Mouse (Mus musculus) olfactory bulb, adult 2 months (tissue): ENCODE data around the gene Cog6.

Experiments
- CTCF ChIP-seq: fragments of 200-500 bp; IDR thresholded peaks from 2 replicates; pipeline ENCODE4 v1.5.1; 2012; ENCODE audit warnings: low read depth, mild to moderate bottlenecking, low read length, moderate library complexity; ENCODE audit not compliant: insufficient read depth
- POLR2A ChIP-seq: fragments of 200-500 bp; IDR thresholded peaks from 2 replicates; pipeline ENCODE4 v1.6.1; 2012; ENCODE audit warnings: mild to moderate bottlenecking, low read depth, low read length, moderate library complexity; ENCODE audit not compliant: insufficient read depth

DNA sequence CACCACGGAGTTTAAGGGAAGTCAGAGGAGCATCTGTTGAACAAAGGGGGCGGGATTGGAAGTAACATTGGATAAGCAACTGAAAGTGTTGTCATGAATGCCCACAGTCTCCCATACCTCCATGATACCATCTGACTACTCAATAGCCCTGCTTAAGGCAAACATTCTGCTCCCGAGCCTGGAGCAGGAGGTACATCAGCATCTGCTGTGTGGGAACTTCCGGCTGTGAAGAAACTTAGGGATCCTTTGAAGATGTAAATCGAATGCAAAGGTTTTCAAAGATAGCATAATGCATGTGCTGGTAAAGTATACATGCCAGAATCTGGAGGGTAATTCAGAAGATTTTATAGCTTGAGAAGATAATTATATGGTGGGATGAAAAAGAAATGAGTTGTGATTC is 21.9 kb upstream of the Cog6 start:
- TF ChIP-seq CTCF: no peak
- no peak for TF ChIP-seq POLR2A
